Mouse (Mus musculus): Measurements from ENCODE around the gene Gm5965.
"Not testable (repeated sequence)": the region's sequence is repeated elsewhere in the genome, so short reads cannot be mapped to it uniquely, and the experiment has no call there.

Gene Gm5965

DNA sequence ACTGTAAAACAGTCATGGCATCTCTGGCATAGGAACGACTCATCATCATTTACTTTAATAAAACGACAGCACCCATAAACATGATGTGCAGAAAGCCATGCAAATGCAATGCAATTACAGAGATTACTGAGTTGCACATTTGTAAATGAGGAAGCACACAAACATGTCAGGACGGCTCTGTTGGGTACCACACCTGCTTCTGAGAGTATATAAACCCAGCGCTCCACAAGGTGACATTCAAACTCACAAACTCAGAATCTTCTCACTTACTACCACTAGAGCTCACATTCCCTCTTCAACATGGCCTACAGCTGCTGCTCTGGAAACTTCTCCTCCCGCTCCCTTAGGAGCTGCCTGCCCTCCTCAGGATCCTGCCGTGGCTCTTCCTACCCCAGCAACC lies at the start of gene Gm5965:
Gene Gm5965 (plus strand): TSS at position 301 of the 400 bp plus-strand sequence.
- no peak for DNase-seq (ENCODE audit: low read depth)

DNA sequence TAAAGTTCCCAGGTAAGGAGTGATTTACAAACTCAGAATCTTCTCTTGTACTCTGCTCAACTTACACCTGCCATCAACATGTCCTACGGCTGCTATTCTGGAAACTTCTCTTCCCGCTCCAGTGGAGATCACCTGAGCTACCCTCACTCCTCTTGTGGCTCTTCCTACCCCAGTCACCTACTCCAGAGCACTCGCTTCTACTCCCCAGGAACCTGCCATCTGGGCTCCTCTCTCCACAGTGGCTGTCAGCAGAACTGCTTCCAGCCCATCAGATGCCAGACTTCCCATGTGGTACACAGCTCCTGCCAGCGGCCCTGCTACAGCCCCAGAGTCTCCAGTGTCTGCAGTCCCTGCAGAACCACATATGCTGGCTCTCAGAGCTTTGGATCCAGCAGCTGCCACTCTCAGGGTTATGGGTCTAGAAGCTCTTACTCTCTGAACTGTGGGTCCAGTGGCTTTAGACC lies 48.9 kb upstream of the Gm5965 start, which contains the start of gene Krtap13-1:
Gene Krtap13-1 (plus strand): TSS at position 51 of the 464 bp plus-strand sequence.
- no peak for DNase-seq (ENCODE audit: low read depth)

- no peak for DNase-seq (ENCODE audit: low read depth)
Measured at GRCm38 (mm10) chr16:88735391-88735790, 42.3 kb upstream of the Gm5965 start.

DNA sequence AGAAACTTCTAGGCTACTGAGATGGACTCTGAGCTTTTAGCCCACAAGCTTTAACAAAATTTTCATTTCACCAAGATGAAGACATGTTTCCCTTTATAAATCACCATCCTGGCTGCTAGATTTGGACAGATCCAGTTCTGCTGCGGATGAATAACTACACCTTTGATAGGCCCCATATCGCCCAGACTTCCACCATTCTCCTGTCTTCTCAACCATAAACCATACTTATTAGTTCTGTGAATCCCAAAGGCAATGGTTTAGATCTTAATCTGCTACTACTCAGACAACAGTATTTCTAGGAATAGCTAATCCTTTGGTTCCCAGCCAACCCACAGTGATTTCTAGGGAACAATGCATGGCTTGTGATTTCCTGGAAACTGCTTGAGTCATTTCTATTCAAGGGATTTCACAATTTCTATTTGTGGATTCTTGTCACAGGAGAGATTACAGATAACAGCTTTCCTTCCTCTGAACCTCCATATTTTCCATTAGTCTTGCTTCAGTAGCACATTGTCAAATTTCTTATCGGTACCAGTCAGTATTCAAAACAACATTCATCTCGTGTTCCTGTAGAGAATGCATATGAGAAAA lies 32.9 kb upstream of the Gm5965 start:
- no peak for DNase-seq (ENCODE audit: low read depth)

DNA sequence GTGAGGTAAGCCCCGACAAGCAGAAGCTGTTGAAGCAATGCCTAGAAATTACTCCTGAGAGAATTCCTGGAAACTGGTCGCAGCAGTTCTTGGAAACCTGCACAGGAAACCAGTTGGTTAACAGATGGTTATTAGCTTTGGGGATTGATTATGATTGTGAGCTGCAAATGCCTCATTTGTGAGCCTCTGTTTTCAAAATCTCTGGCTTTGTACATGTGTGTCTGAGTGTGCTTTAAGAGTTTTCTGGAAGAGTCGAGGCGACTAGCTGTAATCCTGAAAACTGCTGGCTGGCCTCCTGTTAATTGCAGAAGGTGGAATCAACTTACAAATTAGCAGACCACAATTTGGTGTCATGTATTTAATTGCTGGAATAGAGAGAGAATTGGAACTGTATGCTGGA lies 29.8 kb upstream of the Gm5965 start:
- DNase-seq (ENCODE audit: low read depth): no peak

- not testable (repeated sequence) for DNase-seq (ENCODE audit: low read depth)
Measured at GRCm38 (mm10) chr16:88751535-88751934, 26.2 kb upstream of the Gm5965 start, which contains the start of gene Krtap13. Gene Krtap13 (minus strand): TSS chr16:88751635.

DNA sequence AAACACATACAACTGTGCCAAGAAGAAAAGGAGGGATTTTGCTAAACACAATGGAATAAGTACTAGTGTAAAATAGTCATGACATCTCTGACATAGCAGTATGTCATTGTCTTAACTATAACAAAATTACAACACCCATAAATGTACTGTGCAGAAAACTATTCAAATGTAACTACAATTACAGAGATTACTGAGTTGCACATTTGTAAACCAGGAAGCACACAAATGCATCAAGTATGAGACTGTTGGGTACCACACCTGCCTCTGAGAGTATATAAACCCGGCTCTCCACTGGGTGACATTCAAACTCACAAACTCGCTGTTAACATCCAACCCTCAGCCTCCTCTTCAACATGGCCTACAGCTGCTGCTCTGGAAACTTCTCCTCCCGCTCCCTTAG lies 19.1 kb upstream of the Gm5965 start, which contains the start of gene 2310034C09Rik:
Gene 2310034C09Rik (plus strand): TSS at position 301 of the 400 bp plus-strand sequence.
- DNase-seq (ENCODE audit: low read depth): not testable (repeated sequence)

DNA sequence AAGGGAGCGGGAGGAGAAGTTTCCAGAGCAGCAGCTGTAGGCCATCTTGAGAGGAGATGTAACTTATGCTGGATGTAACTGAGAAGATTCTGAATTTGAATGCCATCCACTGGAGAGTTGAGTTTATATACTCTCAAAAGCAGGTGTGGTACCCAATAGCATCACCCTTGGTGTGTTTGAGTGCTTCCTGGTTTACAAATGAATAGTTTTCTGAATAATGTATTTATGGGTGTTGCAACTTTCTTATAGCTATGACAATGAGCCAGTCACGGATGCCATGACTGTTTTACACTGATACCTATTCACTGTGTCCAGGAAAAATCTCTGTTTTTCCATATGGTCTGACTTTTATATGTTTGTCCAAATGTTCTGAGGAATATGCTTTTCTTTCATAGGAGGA lies 3.6 kb upstream of the Gm5965 start, which contains the start of gene 2310057N15Rik:
Gene 2310057N15Rik (minus strand): TSS at position 101 of the 400 bp plus-strand sequence.
- no peak for DNase-seq (ENCODE audit: low read depth)

GRCm38 (mm10) chr16:88786786-88787185 lies 9.1 kb downstream of the Gm5965 start:
- DNase-seq (ENCODE audit: low read depth): no peak

- no peak for DNase-seq (ENCODE audit: low read depth)
Measured at GRCm38 (mm10) chr16:88811827-88812226, 34.1 kb downstream of the Gm5965 start, which contains the start of gene Gm20741. Gene Gm20741 (minus strand): TSS chr16:88812220.

DNA sequence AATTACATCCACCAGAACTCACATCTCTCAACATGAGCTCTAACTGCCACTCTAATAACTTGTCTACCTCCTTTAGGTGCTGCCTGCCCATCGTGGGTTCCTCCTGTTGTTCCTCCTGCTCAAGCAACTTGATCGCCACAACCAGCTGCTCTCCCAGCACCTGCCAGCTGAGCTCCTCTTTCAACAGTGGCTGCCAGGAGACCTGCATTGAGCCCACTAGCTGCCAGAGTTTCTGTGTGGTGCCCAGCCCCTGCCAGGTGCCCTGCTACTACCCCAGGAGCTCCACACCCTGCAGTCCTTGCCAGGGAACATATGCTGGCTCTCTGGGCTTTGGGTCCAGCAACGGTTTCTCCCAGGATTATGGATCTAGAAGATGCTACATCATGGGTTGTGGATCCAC lies 42.4 kb downstream of the Gm5965 start, which contains the start of gene Krtap15:
Gene Krtap15 (plus strand): TSS at position 150 of the 400 bp plus-strand sequence.
- no peak for DNase-seq (ENCODE audit: low read depth)

DNA sequence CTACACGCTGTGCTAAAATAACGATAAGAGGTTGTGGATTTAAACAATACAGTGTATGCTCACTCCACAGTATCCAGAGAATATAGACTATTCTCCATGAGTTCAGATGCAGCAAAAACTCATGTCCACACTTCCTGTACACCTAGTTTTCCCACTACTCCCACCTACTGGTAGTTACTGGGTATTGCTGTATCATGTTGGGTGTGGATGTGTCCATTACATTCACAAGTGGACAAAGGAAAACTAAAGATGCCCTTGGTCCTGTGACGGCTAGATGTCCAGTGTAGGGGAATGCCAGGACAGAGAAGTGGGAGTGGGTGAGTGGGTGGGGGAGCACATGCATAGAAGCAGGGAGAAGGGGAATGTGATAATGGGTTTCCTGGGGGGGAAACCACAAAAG lies 46.0 kb downstream of the Gm5965 start:
- DNase-seq (ENCODE audit: low read depth): peak; percentile 14

- no peak for DNase-seq (ENCODE audit: low read depth)
Measured at GRCm38 (mm10) chr16:88826095-88826652, 48.5 kb downstream of the Gm5965 start, which contains the start of gene Krtap14. Gene Krtap14 (minus strand): TSS chr16:88826145.

DNA sequence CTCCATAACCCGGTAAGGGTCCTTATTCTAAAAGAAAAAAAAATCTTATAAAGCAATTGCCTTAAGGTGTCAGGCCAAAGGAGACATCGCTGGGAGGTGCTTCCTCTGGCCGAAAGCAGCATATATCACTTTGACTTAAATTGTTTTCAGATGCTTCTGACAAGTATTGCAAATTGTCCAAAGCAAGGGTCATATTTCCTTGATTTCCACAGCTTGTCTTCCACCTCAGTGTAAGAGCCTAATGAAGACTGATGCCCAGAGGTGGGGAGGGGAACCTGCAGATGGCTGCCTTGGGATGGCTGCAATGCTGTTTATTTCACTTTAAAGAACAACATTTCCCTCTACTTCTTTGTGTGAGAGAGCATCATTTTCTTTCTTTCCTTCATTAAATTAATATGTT lies 49.3 kb downstream of the Gm5965 start:
- DNase-seq (ENCODE audit: low read depth): no peak
